Mouse (Mus musculus) neutrophil, adult 5-6 weeks (primary cell): ENCODE results near the gene Ubash3b. TPM values are rescaled to one million over a fixed set of nuclear protein-coding genes. Genes with fewer than 3 reads are reported as not detected.

Experiments used
- ATAC-seq: fragments of 151-379, 151-347 bp; 2 replicates; pipeline ENCODE4 v1.8.0; 2017; ENCODE audit warnings: mild to moderate bottlenecking, moderate TSS enrichment; ENCODE audit not compliant: insufficient number of reproducible peaks, poor library complexity, low FRiP score, severe bottlenecking; ENCODE audit errors: extremely low read depth
- total RNA-seq: library from RNA; stranded (forward); fragments of 200-1000 nt; gene quantifications from 2 replicates; pipeline ENCODE4 v1.2.3, GENCODE M21; 2017

The Ubash3b gene
- total RNA-seq, 1 experiment from 2014 or later, result 7.1 TPM

GRCm38 (mm10) chr9:41143115-41143514, 18.4 kb downstream of the Ubash3b start:
- ATAC-seq, result no peak

- ATAC-seq, result peak; percentile 73
These were observed 20.5 kb downstream of the Ubash3b start for GRCm38 (mm10) chr9:41141026-41141425.

GRCm38 (mm10) chr9:41138987-41139808, 22.3 kb downstream of the Ubash3b start:
- no peak for ATAC-seq

DNA sequence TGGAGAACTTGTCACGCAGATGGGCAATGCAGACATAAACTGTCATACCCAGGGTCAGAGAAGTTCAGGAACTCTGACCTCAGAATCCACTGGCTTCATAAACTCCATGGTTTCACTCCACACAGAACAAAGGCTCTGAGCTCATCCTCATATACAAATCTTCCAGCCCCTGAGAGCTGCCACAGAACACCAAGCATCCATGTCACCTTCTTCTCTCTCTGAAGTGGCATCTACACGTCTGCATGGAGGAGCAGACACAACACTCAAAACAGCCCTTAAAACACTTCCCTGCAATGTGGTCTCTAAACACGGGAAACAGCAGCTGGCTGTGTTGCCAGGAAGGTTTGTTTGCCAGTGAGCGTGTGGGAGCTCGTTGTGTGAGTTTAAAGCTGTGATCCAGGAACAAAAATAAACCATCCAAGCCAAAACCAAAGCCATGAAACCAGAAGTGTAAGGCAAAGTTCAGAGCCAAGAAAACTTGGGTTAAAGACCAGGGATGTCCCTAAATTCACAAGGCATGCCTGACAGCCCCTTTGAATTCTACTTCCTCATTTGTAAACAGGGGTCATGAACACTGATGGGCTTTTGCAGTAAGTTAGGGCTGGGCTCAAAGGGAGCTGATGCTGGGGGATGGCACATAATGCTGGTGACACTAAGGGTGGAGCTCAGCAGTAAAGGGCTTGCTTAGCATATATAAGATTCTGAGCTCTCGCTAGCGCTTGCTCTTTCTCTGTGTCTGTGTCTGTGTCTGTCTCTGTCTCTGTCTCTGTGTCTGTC, 24.6 kb downstream of the Ubash3b start:
- peak; percentile 64 for ATAC-seq

GRCm38 (mm10) chr9:41136273-41136672, 25.2 kb downstream of the Ubash3b start:
- no peak for ATAC-seq

- ATAC-seq, result no peak
These were observed 26.6 kb downstream of the Ubash3b start for GRCm38 (mm10) chr9:41134907-41135306.

GRCm38 (mm10) chr9:41130563-41130962, 30.9 kb downstream of the Ubash3b start:
- 0 out of 2 replicates have a peak, but pooled peaks have one; percentile 31 for ATAC-seq

GRCm38 (mm10) chr9:41129802-41130480, 31.6 kb downstream of the Ubash3b start:
- no peak for ATAC-seq

- no peak for ATAC-seq
These were observed 32.2 kb downstream of the Ubash3b start for GRCm38 (mm10) chr9:41129273-41129672.

DNA sequence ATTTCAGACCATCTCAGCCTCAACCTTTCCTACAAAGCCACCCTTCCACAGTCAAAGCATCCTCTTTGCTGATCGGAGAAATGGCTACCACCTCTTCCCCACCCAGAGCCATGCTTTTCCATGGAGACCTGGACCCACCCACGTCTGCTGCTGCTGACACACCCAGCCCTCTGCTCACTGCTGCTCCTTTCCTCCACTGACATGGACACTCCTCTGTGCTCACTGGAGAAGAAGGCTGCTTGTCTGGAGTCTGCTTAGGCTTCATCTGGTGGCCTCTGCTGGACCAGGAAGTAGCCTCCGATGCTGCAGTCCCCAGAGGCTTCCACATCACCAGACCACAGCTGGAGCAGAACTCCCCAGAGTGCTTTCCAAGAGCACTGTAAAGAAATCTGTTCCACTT, 34.8 kb downstream of the Ubash3b start:
- no peak for ATAC-seq

GRCm38 (mm10) chr9:41124305-41124704, 37.2 kb downstream of the Ubash3b start:
- ATAC-seq, result no peak

- no peak for ATAC-seq
These were observed 38.9 kb downstream of the Ubash3b start for GRCm38 (mm10) chr9:41122390-41123110.

DNA sequence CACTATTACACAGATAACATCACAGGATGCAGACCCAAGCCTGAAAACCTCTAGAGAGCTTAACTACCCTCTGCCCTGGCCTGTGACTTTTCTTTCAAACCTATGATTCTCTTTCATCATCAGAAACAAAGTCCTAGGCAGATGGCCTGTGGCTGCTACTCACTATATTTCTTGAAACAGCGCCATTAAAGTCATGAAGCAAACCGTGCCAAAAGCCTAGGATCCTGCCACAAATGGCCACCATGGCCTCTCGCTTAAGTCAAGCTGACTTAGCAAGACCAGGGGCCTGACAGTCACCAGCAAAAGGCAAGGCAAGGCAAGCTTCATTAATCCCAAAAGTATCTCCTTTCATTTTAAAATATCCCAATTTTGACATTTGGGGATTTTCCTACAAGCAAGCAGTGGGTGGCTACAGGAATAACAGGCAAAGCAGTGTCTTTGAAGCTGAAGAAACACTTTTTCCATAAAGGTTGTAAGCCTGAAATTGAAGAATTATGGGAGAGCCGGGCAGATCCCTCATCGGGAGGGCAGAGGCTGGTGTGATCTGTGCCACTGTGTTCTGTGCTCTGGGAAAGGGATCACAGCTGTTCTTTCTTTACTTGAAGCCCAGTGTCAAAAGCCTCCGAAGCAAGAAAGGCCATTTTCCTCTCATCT, 39.7 kb downstream of the Ubash3b start:
- ATAC-seq, result no peak

GRCm38 (mm10) chr9:41119958-41120357, 41.5 kb downstream of the Ubash3b start:
- no peak for ATAC-seq

- no peak for ATAC-seq
These were observed 43.4 kb downstream of the Ubash3b start for GRCm38 (mm10) chr9:41118065-41118464.

DNA sequence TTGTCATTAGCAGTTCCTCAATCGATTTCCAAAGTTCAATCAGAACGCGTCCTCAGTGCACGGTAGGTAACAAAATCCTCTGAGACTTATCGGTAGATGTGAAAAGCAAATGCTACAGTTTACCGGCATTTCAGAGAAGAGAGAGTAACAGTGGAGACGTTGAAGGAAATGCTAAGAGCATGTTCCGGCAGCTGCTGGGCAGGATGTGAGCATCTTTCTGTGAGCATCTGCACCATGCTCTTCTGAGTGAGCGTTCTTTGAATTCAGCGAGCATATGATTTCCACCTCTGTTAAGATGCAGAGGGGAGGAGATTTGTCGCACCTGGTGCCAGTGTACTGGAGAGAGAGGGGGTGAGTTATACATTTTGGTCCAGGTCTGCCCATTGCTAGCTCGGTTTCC, 45.4 kb downstream of the Ubash3b start:
- no peak for ATAC-seq

DNA sequence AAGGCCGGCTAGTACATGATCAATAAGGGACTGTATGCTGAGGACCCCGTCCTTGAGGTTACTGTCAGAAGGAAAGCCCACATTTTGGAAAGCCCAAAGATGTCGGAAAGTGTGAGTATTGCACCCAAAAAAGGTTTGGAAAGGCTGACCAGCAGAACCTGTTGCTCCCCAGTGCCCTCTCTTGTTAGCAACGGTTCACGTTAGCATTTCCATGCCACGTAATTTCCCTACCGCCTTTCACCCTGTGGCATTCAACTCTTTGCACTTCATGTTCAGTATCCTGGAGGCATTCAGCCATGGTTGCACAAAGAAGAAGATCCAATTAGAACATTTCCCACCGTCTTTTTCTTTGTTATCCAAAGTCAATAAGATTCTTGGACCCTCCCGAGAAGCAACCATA, 47.1 kb downstream of the Ubash3b start:
- no peak for ATAC-seq

- no peak for ATAC-seq
These were observed 51.7 kb downstream of the Ubash3b start for GRCm38 (mm10) chr9:41109749-41110148.
